In genomic region chr14:34313612-34314011, GRCm38 (mm10) we compare ENCODE assay signal across 13 mouse cellular contexts. TPM values are rescaled to one million over a fixed set of nuclear protein-coding genes. Genes with fewer than 3 reads are reported as not detected.
DNase-seq lines count a peak whose midpoint lies in the region; ATAC-seq and TF ChIP-seq lines count a peak whose summit lies in the region.
"Had no signal": no experiment of that assay in that cellular context is flagged by ENCODE, and none has a peak within 500 bp of the region (broad histone marks: within the 10 kb centered on the region; RNA-seq: fewer than 3 reads in every experiment).

No protein-coding gene starts in this region.

- no peaks in the 10 kb centered on the region for H3K9me3 ChIP-seq in midbrain, embryonic 13.5 days
- H3K9me3 ChIP-seq in midbrain, embryonic 11.5 days (ENCODE audit: control insufficient read depth, low read length), result no peaks in the 10 kb centered on the region
- H3K9me3 ChIP-seq in intestine, postnatal 0 days (ENCODE audit: control insufficient read depth), result no peaks in the 10 kb centered on the region
- H3K9me3 ChIP-seq in stomach, embryonic 16.5 days (replicated peaks; ENCODE audit: control insufficient read depth, low read length), result no peaks in the 10 kb centered on the region

- no peaks in the 10 kb centered on the region for H3K27me3 ChIP-seq in midbrain, embryonic 13.5 days
- H3K27me3 ChIP-seq in midbrain, embryonic 11.5 days (ENCODE audit: control insufficient read depth, insufficient read depth, low read length), result no peaks in the 10 kb centered on the region
- no peaks in the 10 kb centered on the region for H3K27me3 ChIP-seq in intestine, postnatal 0 days (replicated peaks; ENCODE audit: control insufficient read depth, insufficient read depth, low read length)
- no peaks in the 10 kb centered on the region for H3K27me3 ChIP-seq in stomach, embryonic 16.5 days (ENCODE audit: control insufficient read depth, insufficient read depth, low read length)

- intact Hi-C loops in gastrocnemius, adult 2 months (cut with DNase I), result loop anchor here (5.0 to 10.0 kb wide), 3 partner anchors 36 to 361 kb away; partner anchors contain the start of gene Wapl

- H3K4me2 ChIP-seq in midbrain, embryonic 13.5 days (replicated peaks), result peak overlapping the region; percentile 82
- no peak overlapping the region for H3K4me2 ChIP-seq in midbrain, embryonic 11.5 days
- H3K4me2 ChIP-seq in intestine, postnatal 0 days (replicated peaks; ENCODE audit: low read depth), result peak overlapping the region; percentile 86; the same call in 1 of the 2 replicates
- peak overlapping the region; percentile 85; the same call in 1 of the 2 replicates for H3K4me2 ChIP-seq in stomach, embryonic 16.5 days (ENCODE audit: low read depth, low read length)

- 87% methylated on average over 3 of the region's 3 CpGs for WGBS in midbrain, embryonic 13.5 days
- 98% methylated on average over 3 of the region's 3 CpGs for WGBS in midbrain, embryonic 11.5 days
- 50% methylated on average over 3 of the region's 3 CpGs for WGBS in intestine, postnatal 0 days
- WGBS in stomach, embryonic 16.5 days, result 60% methylated on average over 3 of the region's 3 CpGs

- no peak overlapping the region for H3K9ac ChIP-seq in midbrain, embryonic 13.5 days (replicated peaks)
- H3K9ac ChIP-seq in midbrain, embryonic 11.5 days (ENCODE audit: low read length), result no peak overlapping the region
- H3K9ac ChIP-seq in intestine, postnatal 0 days (ENCODE audit: low read depth, low read length), result no peak overlapping the region
- H3K9ac ChIP-seq in stomach, embryonic 16.5 days (ENCODE audit: low read length), result no peak overlapping the region

- no peak for ATAC-seq in midbrain, embryonic 13.5 days
- ATAC-seq in midbrain, embryonic 11.5 days (ENCODE audit: low FRiP score), result no peak
- no peak for ATAC-seq in intestine, postnatal 0 days
- no peak for ATAC-seq in stomach, embryonic 16.5 days (ENCODE audit: insufficient read depth, low FRiP score)

- H3K4me1 ChIP-seq in midbrain, embryonic 13.5 days (replicated peaks), result peaks cover 33% of the 10 kb centered on the region
- peaks cover 17% of the 10 kb centered on the region for H3K4me1 ChIP-seq in midbrain, embryonic 11.5 days (ENCODE audit: control insufficient read depth, insufficient read depth, low read length)
- H3K4me1 ChIP-seq in intestine, postnatal 0 days (replicated peaks; ENCODE audit: control insufficient read depth, insufficient read depth, low read length), result 0 out of 2 replicates have a peak, but pooled peaks cover 2% of the 10 kb centered on the region
- H3K4me1 ChIP-seq in stomach, embryonic 16.5 days (ENCODE audit: control insufficient read depth, insufficient read depth, low read length), result peaks cover 16% of the 10 kb centered on the region

- peak overlapping the region; percentile 88 for H3K4me3 ChIP-seq in gastrocnemius, adult 2 months
- peak overlapping the region; percentile 97; the same call in 1 of the 2 replicates for H3K4me3 ChIP-seq in midbrain, embryonic 13.5 days (replicated peaks)
- no peak overlapping the region for H3K4me3 ChIP-seq in midbrain, embryonic 11.5 days (ENCODE audit: low read depth, low read length)
- H3K4me3 ChIP-seq in intestine, postnatal 0 days (ENCODE audit: low read depth, low read length), result no peak overlapping the region
- H3K4me3 ChIP-seq in stomach, embryonic 16.5 days (replicated peaks; ENCODE audit: low read length), result no peak overlapping the region

- H3K27ac ChIP-seq in gastrocnemius, adult 2 months, result peak overlapping the region; percentile 97; the same call in 1 of the 2 replicates
- H3K27ac ChIP-seq in midbrain, embryonic 13.5 days, result no peak overlapping the region
- no peak overlapping the region for H3K27ac ChIP-seq in midbrain, embryonic 11.5 days (ENCODE audit: low read depth, low read length)
- H3K27ac ChIP-seq in intestine, postnatal 0 days (ENCODE audit: low read depth, low read length), result no peak overlapping the region
- H3K27ac ChIP-seq in stomach, embryonic 16.5 days (ENCODE audit: low read length), result no peak overlapping the region

- no peak for TF ChIP-seq CTCF in gastrocnemius, adult 2 months (IDR thresholded peaks at IDR 0.05)
- no peak for TF ChIP-seq CTCF in intestine, postnatal 0 days (IDR thresholded peaks at IDR 0.05; ENCODE audit: low read depth)

- 0 out of 2 replicates have a peak, but pooled peaks cover 4% of the 10 kb centered on the region for H3K36me3 ChIP-seq in midbrain, embryonic 13.5 days
- no peaks in the 10 kb centered on the region for H3K36me3 ChIP-seq in midbrain, embryonic 11.5 days (ENCODE audit: control insufficient read depth, insufficient read depth, low read length)
- H3K36me3 ChIP-seq in intestine, postnatal 0 days (ENCODE audit: control insufficient read depth, insufficient read depth), result no peaks in the 10 kb centered on the region
- no peaks in the 10 kb centered on the region for H3K36me3 ChIP-seq in stomach, embryonic 16.5 days (ENCODE audit: control insufficient read depth, insufficient read depth, low read length)

- no peak for DNase-seq in gastrocnemius, adult 2 months
- DNase-seq in gastrocnemius, postnatal 25 days, result no peak
- DNase-seq in midbrain, embryonic 11.5 days (ENCODE audit: low spot score, missing footprints), result no peak
- no peak for DNase-seq in right cerebral cortex, adult 18-20 months
- DNase-seq in spleen, postnatal 4 days (ENCODE audit: low spot score in 2 of 2), result no peak
- DNase-seq: cerebellum, postnatal 25 days; heart, postnatal 4 days; spleen, adult 18-20 months had no signal

RNA-seq across cellular contexts. Expression of gene Glud1, which starts 3.1 kb away (rescaled TPM):
- 100 to 1,000 TPM; 112 to 139 TPM for total RNA-seq in gastrocnemius, adult 2 months (2021)
- 100 to 1,000 TPM; 124 to 137 TPM for total RNA-seq in gastrocnemius, postnatal 25 days (2021)
- 79.2 and 91.7 TPM in 2 replicates for polyA plus RNA-seq in midbrain, embryonic 13.5 days (2015; fragmentation: Nextera tagmentation; extraction: Ambion mirVana)
- 97.8 and 101 TPM in 2 replicates for polyA plus RNA-seq in midbrain, embryonic 11.5 days (2014; fragmentation: Nextera tagmentation; extraction: Ambion mirVana)
- 40.8 TPM in 2 replicates for polyA plus RNA-seq in intestine, postnatal 0 days (2015; fragmentation: Nextera tagmentation; extraction: Ambion mirVana)
- 62.5 and 64.0 TPM in 2 replicates for polyA plus RNA-seq in stomach, embryonic 16.5 days (2015; fragmentation: Nextera tagmentation; extraction: Ambion mirVana)

RNA-seq across cellular contexts. Expression of gene Shld2, which starts 3.3 kb away (rescaled TPM):
- total RNA-seq in gastrocnemius, adult 2 months (2021), result 10 to 100 TPM; 10.7 to 11.8 TPM
- total RNA-seq in gastrocnemius, postnatal 25 days (2021), result 1 to 10 TPM; 8.6 to 9.0 TPM
- polyA plus RNA-seq in midbrain, embryonic 13.5 days (2015; fragmentation: Nextera tagmentation; extraction: Ambion mirVana), result 6.4 and 7.2 TPM in 2 replicates
- polyA plus RNA-seq in midbrain, embryonic 11.5 days (2014; fragmentation: Nextera tagmentation; extraction: Ambion mirVana), result 6.2 and 8.0 TPM in 2 replicates
- 3.1 and 3.9 TPM in 2 replicates for polyA plus RNA-seq in intestine, postnatal 0 days (2015; fragmentation: Nextera tagmentation; extraction: Ambion mirVana)
- polyA plus RNA-seq in stomach, embryonic 16.5 days (2015; fragmentation: Nextera tagmentation; extraction: Ambion mirVana), result 5.6 and 6.1 TPM in 2 replicates

RNA-seq across cellular contexts. Expression of gene Fam25c, which starts 41.6 kb away (rescaled TPM):
- total RNA-seq in gastrocnemius, adult 2 months (2021), result not detected
- total RNA-seq in gastrocnemius, postnatal 25 days (2021), result 1 to 10 TPM in 1 of 2 experiments, under 1 TPM in 1; 0.82 to 1.3 TPM
- not detected in 2 replicates for polyA plus RNA-seq in midbrain, embryonic 13.5 days (2015; fragmentation: Nextera tagmentation; extraction: Ambion mirVana)
- not detected in 2 replicates for polyA plus RNA-seq in midbrain, embryonic 11.5 days (2014; fragmentation: Nextera tagmentation; extraction: Ambion mirVana)
- polyA plus RNA-seq in intestine, postnatal 0 days (2015; fragmentation: Nextera tagmentation; extraction: Ambion mirVana), result not detected in 2 replicates
- 23.6 and 47.2 TPM in 2 replicates for polyA plus RNA-seq in stomach, embryonic 16.5 days (2015; fragmentation: Nextera tagmentation; extraction: Ambion mirVana)
- total RNA-seq: gastrocnemius, postnatal 4 days; heart, postnatal 4 days; megakaryocyte, adult 5-6 weeks had no signal

Comparison
In these comparisons a context has a peak if more than half of its experiments do, and no peak if none do; other contexts are left out.
1. H3K4me3 ChIP-seq: peak in gastrocnemius, adult 2 months (single experiment) and midbrain, embryonic 13.5 days (single experiment); none in midbrain, embryonic 11.5 days (single experiment), intestine, postnatal 0 days (single experiment) and stomach, embryonic 16.5 days (single experiment).
2. RNA of gene Fam25c, which starts 41.6 kb away (polyA plus RNA-seq): 23.6 to 47.2 TPM in stomach, embryonic 16.5 days; not detected in intestine, postnatal 0 days, not detected in midbrain, embryonic 13.5 days and not detected in midbrain, embryonic 11.5 days; every median in the first group is over 10 times any median in the second.